Mouse (Mus musculus) heart, postnatal 14 days (tissue): ENCODE measurements at regions not wholly inside any gene's neighbourhood (a gene's known extent, or its start where the extent isn't known, plus 50 kb on each side); places are given as distances from the start of the nearest gene placed in this dataset.

Experiments
- DNase-seq, 2 experiments: peaks; one replicate each; pipeline ENCODE4 v3.0.0; 2021 to 2022
- intact Hi-C: fragments of 180-260 bp; cut with DNase I; formaldehyde crosslinking; loops from one replicate; pipeline ENCODE4 v1.15.1; 2025

DNA sequence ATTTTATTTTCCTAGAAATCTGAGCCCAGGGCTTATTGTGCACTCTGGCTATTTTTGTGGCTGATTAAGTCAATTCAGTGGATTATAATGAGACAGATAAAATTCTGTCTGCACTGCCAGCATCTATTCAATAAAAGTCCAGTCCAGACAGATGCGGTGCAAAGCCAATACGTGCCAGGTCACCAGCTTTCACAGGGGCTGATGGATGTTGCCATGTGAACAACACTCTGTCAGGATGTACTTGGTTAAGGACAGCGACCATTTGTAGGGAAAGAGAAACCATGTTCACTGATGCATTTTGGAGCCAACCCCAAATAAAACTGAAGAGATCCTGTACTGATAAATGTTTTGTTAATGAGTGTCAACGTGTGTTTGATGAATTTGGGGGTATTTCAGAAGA lies 285.0 kb upstream of the Gnpda2 start:
- no peak for DNase-seq
- intact Hi-C loops = no loop called here

DNA sequence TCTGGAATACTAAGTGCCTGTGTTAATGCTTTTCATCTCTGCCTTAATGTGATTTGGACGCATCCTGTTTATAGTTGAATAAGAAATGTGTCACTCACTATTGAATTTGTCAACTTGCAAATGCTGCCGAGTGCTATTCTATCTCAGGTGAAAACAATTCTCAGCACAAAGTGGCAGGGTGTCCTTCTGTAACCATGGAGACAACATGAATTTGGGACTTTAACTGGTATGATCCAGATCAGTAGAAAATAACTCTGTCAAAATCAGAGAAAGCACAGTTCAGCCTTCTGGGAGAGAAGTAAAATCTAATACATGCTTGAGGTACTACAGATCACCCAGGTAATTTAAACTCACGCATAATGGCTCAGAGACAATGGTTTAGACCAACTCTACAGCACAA lies 270.9 kb upstream of the Gnpda2 start:
- intact Hi-C loops = no loop called here
- no peak for DNase-seq

GRCm38 (mm10) chr5:69844809-69845208 lies 252.7 kb upstream of the Gnpda2 start:
- DNase-seq = no peak
- intact Hi-C loops = loop anchor here (10.0 kb wide), 1 partner anchor 140 kb away; no protein-coding TSS in a partner anchor

- no peak for DNase-seq
- intact Hi-C loops = no loop called here
Measured at GRCm38 (mm10) chr5:69837947-69838710, 246.0 kb upstream of the Gnpda2 start.

DNA sequence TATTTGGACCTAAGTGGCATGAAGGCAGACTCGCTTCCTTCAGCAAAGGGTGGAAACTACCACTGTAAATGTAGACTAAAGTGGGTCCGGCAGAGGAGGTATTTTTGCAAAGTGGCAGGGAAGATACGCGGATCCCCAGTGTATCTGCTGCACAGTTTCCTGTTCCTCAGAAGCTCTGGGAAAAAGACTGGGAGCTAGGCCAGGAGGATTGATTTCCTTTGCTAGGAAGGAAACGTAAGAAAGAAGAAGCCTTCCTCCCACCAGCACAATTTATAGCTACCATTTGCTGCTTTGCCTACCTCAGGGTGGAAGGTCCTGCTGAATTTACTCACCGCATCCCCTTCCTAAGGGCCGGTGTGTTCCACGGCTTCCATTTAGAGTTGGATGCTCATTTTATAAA lies 244.2 kb upstream of the Gnpda2 start:
- DNase-seq = peak in 1 of 2 experiments; percentile 0
- intact Hi-C loops = no loop called here

- intact Hi-C loops = no loop called here
- no peak for DNase-seq
Measured at GRCm38 (mm10) chr5:69835162-69835561, 243.0 kb upstream of the Gnpda2 start.

- intact Hi-C loops = no loop called here
- DNase-seq = no peak
Measured at GRCm38 (mm10) chr5:69817778-69818177, 225.6 kb upstream of the Gnpda2 start.

GRCm38 (mm10) chr5:69817035-69817434 lies 224.9 kb upstream of the Gnpda2 start:
- intact Hi-C loops = no loop called here
- DNase-seq = no peak

DNA sequence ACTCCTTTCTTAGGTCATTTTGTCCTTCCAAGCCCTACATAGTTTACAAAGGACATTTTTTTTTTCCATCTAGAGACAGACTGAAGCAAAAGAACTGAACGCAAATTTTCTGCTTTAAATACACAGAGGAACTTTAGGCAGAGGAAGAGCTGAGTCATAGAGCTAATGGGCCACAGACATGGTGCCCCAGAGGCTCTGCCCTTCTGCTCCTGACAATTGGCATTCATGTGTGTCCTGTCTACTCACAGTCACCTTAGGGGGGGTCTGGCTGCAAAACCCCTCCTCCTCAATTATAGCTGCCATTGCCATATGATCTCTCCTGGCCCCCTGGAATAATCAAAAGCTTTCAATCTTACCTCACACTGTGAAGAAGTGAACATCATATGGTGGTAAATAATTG lies 223.2 kb upstream of the Gnpda2 start:
- no peak for DNase-seq
- intact Hi-C loops = no loop called here

DNA sequence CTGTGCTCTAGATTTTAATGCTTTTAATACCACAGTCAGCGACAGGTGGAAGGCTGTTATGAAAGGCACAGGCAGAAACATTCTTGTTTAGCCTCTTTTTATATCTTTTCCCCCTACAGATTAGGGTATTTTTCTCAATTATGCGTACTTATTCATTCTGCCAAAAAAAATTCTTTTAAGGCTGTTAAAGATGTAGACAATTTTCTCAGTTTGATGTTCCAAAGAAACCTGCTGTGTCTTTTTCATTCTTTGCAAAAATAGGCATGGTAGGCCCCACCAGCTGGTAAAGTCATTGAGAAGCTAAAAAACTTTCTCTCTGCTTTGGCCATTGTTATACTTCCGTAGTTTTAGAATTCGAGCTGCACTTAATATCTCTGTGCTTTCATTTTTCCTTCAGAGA lies 210.5 kb upstream of the Gnpda2 start:
- no peak for DNase-seq
- intact Hi-C loops = no loop called here

DNA sequence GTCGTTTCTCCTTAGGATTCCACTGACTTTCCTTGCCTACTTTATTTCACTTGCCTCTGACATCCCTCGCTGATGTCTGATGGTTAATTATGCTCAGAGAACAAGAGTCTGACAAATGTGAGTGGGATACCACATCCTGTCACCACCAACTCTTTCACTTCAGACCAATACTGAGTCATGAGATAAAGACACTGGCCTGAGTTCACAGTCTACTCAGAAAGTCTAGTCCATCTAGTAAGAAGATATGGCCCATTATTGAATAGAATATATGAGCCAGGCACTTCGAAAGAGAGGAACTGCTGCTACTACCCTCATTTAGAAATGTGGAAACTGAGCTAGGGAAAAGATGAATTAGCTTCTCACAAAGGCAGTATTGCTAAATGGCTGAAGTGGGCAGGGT lies 210.0 kb upstream of the Gnpda2 start:
- no peak for DNase-seq
- intact Hi-C loops = no loop called here

- DNase-seq = no peak
- intact Hi-C loops = no loop called here
Measured at GRCm38 (mm10) chr5:69795316-69795715, 203.2 kb upstream of the Gnpda2 start.

DNA sequence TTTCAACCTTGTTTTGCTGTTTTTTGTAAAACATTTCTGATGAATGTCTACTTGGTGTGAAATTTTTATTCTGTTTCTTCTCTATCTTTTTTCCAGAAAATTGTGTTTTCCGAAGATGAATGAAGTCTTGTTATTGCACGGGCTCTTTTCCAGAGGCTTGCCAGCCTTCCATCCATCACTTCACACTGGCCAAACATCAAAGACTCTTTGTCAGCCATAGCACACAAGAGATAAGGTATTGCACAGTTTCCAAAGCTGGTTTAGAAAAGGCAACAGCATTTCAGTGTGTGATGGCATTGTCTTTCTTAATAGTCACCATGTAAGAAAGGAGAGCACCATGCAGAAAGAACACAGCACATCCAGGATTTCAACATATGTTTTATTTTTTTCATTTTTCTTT lies 202.5 kb upstream of the Gnpda2 start:
- intact Hi-C loops = no loop called here
- DNase-seq = no peak

DNA sequence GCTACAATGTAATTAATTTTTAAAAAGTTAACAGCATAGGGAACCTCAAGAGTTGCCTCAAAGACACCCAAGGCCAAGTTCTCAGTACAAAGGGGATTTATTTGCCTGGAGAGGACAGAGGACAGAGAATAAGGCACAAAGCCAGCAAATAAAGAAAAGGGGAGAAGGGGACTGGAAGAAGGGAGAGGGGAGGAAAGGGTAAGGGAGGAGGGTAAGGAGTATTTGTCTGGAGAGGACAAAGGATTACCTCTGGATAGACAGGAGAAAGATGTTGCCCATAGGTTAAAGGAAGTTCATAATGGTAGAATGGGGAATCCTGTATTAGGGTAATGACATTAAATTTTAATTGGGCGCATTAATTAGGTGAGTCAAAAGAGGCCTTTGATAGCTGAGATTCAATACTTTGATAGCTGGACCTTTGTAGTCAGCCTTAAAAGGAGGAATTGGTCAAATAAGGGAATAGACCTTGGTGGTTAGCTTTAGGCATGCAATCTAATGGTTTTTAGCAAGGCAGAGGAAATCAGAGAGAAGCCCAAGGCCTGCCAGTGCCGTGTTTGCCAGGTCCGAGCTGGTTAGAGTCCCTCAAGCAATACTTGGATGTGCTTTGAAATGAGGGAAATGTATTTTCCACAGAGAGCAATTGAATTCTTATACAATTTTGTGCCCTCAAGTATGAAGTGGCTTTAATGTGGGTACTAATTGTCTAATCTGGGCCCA lies 164.8 kb upstream of the Gnpda2 start:
- DNase-seq = no peak
- intact Hi-C loops = no loop called here

- intact Hi-C loops = no loop called here
- no peak for DNase-seq
Measured at GRCm38 (mm10) chr5:69756360-69756759, 164.2 kb upstream of the Gnpda2 start.

DNA sequence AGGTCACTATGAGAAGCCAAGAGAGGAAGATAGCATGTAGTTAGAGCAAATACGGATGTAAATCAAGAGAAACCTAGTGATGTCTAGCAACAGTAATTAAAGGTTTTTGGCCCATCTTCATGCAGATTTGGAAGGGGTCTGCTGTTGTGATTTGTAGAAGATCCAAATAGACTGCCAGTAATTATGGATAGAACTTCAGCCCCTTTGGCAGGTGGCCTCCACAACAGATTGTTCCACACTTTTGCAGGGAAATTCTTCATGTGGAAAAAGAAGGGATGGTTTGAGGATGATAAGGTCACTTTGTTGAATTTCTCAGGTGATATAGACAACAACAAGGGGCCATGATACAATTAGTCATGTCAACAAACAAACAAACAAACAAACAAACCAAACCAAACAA lies 148.4 kb upstream of the Gnpda2 start:
- intact Hi-C loops = no loop called here
- DNase-seq = no peak

DNA sequence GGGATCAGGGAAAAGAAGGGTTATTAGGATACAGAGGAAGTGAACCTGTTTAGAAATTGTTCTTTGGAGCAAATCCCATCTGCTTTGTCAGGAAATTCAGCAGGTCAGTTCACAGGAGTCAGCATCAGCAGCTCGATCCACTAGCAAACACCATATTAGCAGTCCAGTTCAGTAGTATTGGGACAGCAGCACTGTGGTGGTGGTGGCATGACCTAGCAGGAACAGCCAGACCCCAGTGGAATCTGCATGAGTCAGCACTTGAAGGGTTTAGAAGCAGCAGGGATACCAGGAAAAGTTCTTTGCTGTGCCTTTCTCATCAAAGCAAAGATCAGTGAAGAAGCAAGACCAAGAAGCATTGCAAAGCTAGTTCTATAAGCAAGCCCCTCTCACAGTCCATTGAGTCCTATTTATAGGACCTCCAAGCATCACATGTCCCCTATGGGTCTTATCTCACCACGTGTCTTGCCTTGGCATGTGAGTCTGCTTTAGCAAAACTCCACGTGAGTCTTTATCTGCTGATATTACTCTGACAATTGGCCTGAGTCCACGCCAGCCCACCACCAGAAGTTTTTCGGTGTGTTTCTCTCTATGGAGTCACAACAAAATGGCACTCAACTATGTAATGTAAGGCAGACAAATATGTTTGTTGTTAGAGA lies 129.3 kb upstream of the Gnpda2 start:
- no peak for DNase-seq
- intact Hi-C loops = no loop called here

GRCm38 (mm10) chr5:69716087-69716486 lies 123.9 kb upstream of the Gnpda2 start:
- DNase-seq = no peak
- intact Hi-C loops = no loop called here

- DNase-seq = no peak
- intact Hi-C loops = loop anchor here (10.0 kb wide), 1 partner anchor 138 kb away; no protein-coding TSS in a partner anchor
Measured at GRCm38 (mm10) chr5:69707099-69707498, 115.0 kb upstream of the Gnpda2 start.

DNA sequence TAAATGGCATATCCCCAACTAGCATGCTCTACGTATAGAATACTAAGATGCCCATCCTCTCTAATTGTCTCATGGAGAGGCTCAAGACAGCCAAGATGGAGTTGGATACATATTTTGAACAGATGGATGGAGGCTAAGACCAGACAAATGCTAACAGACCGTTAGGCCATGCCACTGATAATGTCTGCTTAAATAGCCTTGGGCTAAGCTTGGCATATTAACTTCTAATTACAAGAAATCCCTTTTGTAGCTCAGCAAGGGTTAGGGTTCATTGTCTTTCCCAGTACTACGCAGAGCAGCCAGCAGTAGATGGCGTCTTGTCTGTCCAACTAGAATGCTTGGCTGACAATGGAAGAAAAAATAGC lies 113.0 kb upstream of the Gnpda2 start:
- intact Hi-C loops = loop anchor here (10.0 kb wide), 1 partner anchor 140 kb away; no protein-coding TSS in a partner anchor
- no peak for DNase-seq
